Mouse (Mus musculus) MEL (cell line): Measurements from ENCODE around the gene Atp6v0a1. TPM values are rescaled to one million over a fixed set of nuclear protein-coding genes. Genes with fewer than 3 reads are reported as not detected.
A peak's percentile ranks its signal among the peaks of the same experiment; 100 is the strongest.

ENCODE experiments used
- DNase-seq: peaks from one replicate; pipeline ENCODE4 v3.0.0; 2011; ENCODE audit warnings: low read depth, low spot score
- H3K27ac ChIP-seq: 2 replicates; pipeline ENCODE4 v1.5.1; 2012; ENCODE audit warnings: low read depth, mild to moderate bottlenecking, control low read depth, low read length, moderate library complexity; ENCODE audit not compliant: control insufficient read depth
- H3K27me3 ChIP-seq, 2 experiments: fragments of 150-350 bp in 1 of 2; sonication (generic) in 1 of 2; 2 replicates each; pipeline ENCODE4 v1.6.1; 2012; ENCODE audit warnings: low read length in 2 of 2, mild to moderate bottlenecking in 2 of 2, improper control_type of control experiment in 1 of 2, moderate library complexity in 1 of 2; ENCODE audit not compliant: insufficient read depth in 2 of 2, control insufficient read depth in 1 of 2
- H3K36me3 ChIP-seq, 2 experiments: 2 replicates each; pipeline ENCODE4 v1.6.1; 2012 to 2014; ENCODE audit warnings: low read length in 2 of 2, improper control_type of control experiment in 1 of 2, inconsistent platforms in 1 of 2, mild to moderate bottlenecking in 1 of 2; ENCODE audit not compliant: insufficient read depth in 2 of 2, control insufficient read depth in 1 of 2
- H3K4me1 ChIP-seq, 2 experiments: fragments of 150-350 bp in 1 of 2; sonication (generic) in 1 of 2; 2 replicates each; pipeline ENCODE4 v1.6.1; 2012; ENCODE audit warnings: low read length in 2 of 2, improper control_type of control experiment in 1 of 2, mild to moderate bottlenecking in 1 of 2; ENCODE audit not compliant: insufficient read depth in 2 of 2, control insufficient read depth in 1 of 2
- H3K4me3 ChIP-seq, 2 experiments: fragments of 150-350 bp in 1 of 2; sonication (generic) in 1 of 2; 2 replicates each; pipeline ENCODE4 v1.5.1; 2012; ENCODE audit warnings: low read depth in 2 of 2, low read length in 2 of 2, mild to moderate bottlenecking in 2 of 2, moderate library complexity in 2 of 2, control low read depth in 1 of 2, improper control_type of control experiment in 1 of 2; ENCODE audit not compliant: control insufficient read depth in 1 of 2, insufficient read depth in 1 of 2
- H3K79me2 ChIP-seq: 2 replicates; pipeline ENCODE4 v1.6.1; 2012; ENCODE audit warnings: mild to moderate bottlenecking, low read length, moderate library complexity; ENCODE audit not compliant: control insufficient read depth, poor library complexity, insufficient read depth
- H3K9ac ChIP-seq: 2 replicates; pipeline ENCODE4 v1.6.1; 2012; ENCODE audit warnings: low read depth, mild to moderate bottlenecking, control low read depth, low read length, moderate library complexity; ENCODE audit not compliant: control insufficient read depth, poor library complexity, severe bottlenecking
- H3K9me3 ChIP-seq: fragments of 150-350 bp; sonication (generic); replicated peaks from 2 replicates; pipeline ENCODE4 v1.6.1; 2012; ENCODE audit warnings: mild to moderate bottlenecking, low read length, improper control_type of control experiment, moderate library complexity; ENCODE audit not compliant: insufficient read depth
- BHLHE40 ChIP-seq: IDR thresholded peaks from 2 replicates; pipeline ENCODE4 v1.6.1; 2012; ENCODE audit warnings: low read depth, mild to moderate bottlenecking, inconsistent platforms, low read length, improper control_type of control experiment, borderline replicate concordance
- CHD2 ChIP-seq: IDR thresholded peaks from 2 replicates; pipeline ENCODE4 v1.6.1; 2011; ENCODE audit warnings: low read length, improper control_type of control experiment
- E2F4 ChIP-seq: IDR thresholded peaks from 2 replicates; pipeline ENCODE4 v1.6.1; 2011; ENCODE audit warnings: low read depth, low read length, improper control_type of control experiment, borderline replicate concordance
- ETS1 ChIP-seq: IDR thresholded peaks from 2 replicates; pipeline ENCODE4 v1.6.1; 2012; ENCODE audit warnings: low read depth, mild to moderate bottlenecking, inconsistent platforms, low read length, improper control_type of control experiment, moderate library complexity
- GATA1 ChIP-seq: IDR thresholded peaks from 2 replicates; pipeline ENCODE4 v1.6.1; 2011; ENCODE audit warnings: low read depth, low read length, improper control_type of control experiment
- MAX ChIP-seq: IDR thresholded peaks from 2 replicates; pipeline ENCODE4 v1.6.1; 2011; ENCODE audit warnings: low read length, improper control_type of control experiment
- MAZ ChIP-seq: IDR thresholded peaks from 2 replicates; pipeline ENCODE4 v1.6.1; 2012; ENCODE audit warnings: low read depth, mild to moderate bottlenecking, inconsistent platforms, low read length, improper control_type of control experiment
- MXI1 ChIP-seq: IDR thresholded peaks from 2 replicates; pipeline ENCODE4 v1.6.1; 2011; ENCODE audit warnings: mild to moderate bottlenecking, low read depth, low read length, improper control_type of control experiment
- MYB ChIP-seq: IDR thresholded peaks from 2 replicates; pipeline ENCODE4 v1.6.1; 2011; ENCODE audit warnings: mild to moderate bottlenecking, low read depth, low read length, improper control_type of control experiment
- NELFE ChIP-seq: IDR thresholded peaks from 2 replicates; pipeline ENCODE4 v1.6.1; 2011; ENCODE audit warnings: low read depth, low read length, improper control_type of control experiment
- NRF1 ChIP-seq: IDR thresholded peaks from 2 replicates; pipeline ENCODE4 v1.6.1; 2014; ENCODE audit warnings: low read depth, mild to moderate bottlenecking, inconsistent platforms, low read length, improper control_type of control experiment, moderate library complexity; ENCODE audit not compliant: poor library complexity, insufficient read depth, severe bottlenecking
- SIN3A ChIP-seq: IDR thresholded peaks from 2 replicates; pipeline ENCODE4 v1.6.1; 2012; ENCODE audit warnings: low read length, improper control_type of control experiment, inconsistent platforms
- TAL1 ChIP-seq: IDR thresholded peaks from 2 replicates; pipeline ENCODE4 v1.6.1; 2012; ENCODE audit warnings: mild to moderate bottlenecking, inconsistent platforms, low read length, moderate library complexity, mixed read lengths
- USF2 ChIP-seq, 2 experiments: IDR thresholded peaks; 2 replicates each; pipeline ENCODE4 v1.6.1; 2011 to 2012; ENCODE audit warnings: improper control_type of control experiment in 2 of 2, low read length in 2 of 2, borderline replicate concordance in 1 of 2, inconsistent platforms in 1 of 2, low read depth in 1 of 2, mild to moderate bottlenecking in 1 of 2; ENCODE audit not compliant: insufficient read depth in 1 of 2
- ZC3H11A ChIP-seq: IDR thresholded peaks from 2 replicates; pipeline ENCODE4 v1.6.1; 2012; ENCODE audit warnings: low read depth, mild to moderate bottlenecking, inconsistent platforms, low read length, improper control_type of control experiment
- ZMIZ1 ChIP-seq: IDR thresholded peaks from 2 replicates; pipeline ENCODE4 v1.6.1; 2012; ENCODE audit warnings: low read depth, mild to moderate bottlenecking, inconsistent platforms, low read length, improper control_type of control experiment, moderate library complexity
- ZNF384 ChIP-seq: IDR thresholded peaks from 2 replicates; pipeline ENCODE4 v1.6.1; 2012; ENCODE audit warnings: low read depth, mild to moderate bottlenecking, inconsistent platforms, low read length, improper control_type of control experiment
- polyA plus RNA-seq, 2 experiments: library from polyadenylated mRNA; stranded (reverse) in 1 of 2; unstranded in 1 of 2; fragments of >175 nt in 1 of 2; fragments of >200 nt in 1 of 2; gene quantifications; 2 replicates each; pipeline versions ENCODE4 v1.2.1 to v1.2.4; 2012; ENCODE audit warnings: low replicate concordance in 2 of 2, low read depth in 1 of 2; ENCODE audit not compliant: insufficient read length in 2 of 2, insufficient read depth in 1 of 2, missing spikeins in 1 of 2
- total RNA-seq: library from RNA; depleted of rRNA; stranded (reverse); fragments of 300-350 nt; gene quantifications from 2 replicates; pipeline ENCODE4 v1.2.3, GENCODE M21; 2012

The Atp6v0a1 gene
- total and polyA plus RNA-seq, 3 experiments, result 12.8 to 23.2 TPM; not detected in 1

DNA sequence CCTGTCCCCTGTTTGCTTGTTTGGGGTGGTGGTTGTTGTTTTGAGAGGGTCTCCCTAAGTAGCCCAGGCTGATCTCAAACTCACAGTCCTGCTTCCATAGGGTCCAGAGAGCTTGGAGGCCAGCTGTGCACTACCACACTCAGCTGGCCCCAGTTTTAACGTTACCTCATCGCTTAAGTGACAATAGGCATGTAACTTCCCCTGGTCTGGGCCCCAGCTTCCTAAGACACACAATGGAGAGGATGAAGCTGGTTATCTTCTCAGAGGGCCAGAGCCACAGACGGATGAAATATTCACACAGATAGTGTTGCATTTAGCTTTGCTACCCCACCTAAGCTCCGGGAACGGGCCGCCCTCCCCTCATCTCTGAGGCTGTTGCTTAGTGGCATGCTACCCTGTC is 43.5 kb upstream of the Atp6v0a1 start:
- no peak for TF ChIP-seq ZMIZ1
- no peak for TF ChIP-seq MAZ
- 0 out of 2 replicates have a peak, but pooled peaks have one; percentile 20 for TF ChIP-seq MXI1
- peak; percentile 29; the same call in 1 of the 2 replicates for TF ChIP-seq TAL1
- TF ChIP-seq GATA1, result peak; percentile 8; the same call in 1 of the 2 replicates
- no peak for TF ChIP-seq E2F4
- TF ChIP-seq NRF1, result no peak
- TF ChIP-seq MAX, result no peak
- TF ChIP-seq ETS1, result peak; percentile 78
- TF ChIP-seq BHLHE40, result no peak
- no peak for TF ChIP-seq MYB
- TF ChIP-seq SIN3A, result no peak
- H3K79me2 ChIP-seq, result no peaks in the 10 kb centered on the region
- no peaks in the 10 kb centered on the region for H3K9me3 ChIP-seq
- no peak overlapping the region for H3K27ac ChIP-seq
- no peak overlapping the region for H3K4me3 ChIP-seq
- peak; percentile 60 for DNase-seq
- H3K9ac ChIP-seq, result no peak overlapping the region
- H3K36me3 ChIP-seq, result peaks cover 0 to 4% of the 10 kb centered on the region in 2 experiments; a peak in 2 of 4 replicates
- peaks cover 5 to 17% of the 10 kb centered on the region in 2 experiments for H3K4me1 ChIP-seq
- H3K27me3 ChIP-seq, result no peaks in the 10 kb centered on the region

GRCm38 (mm10) chr11:100967376-100967775 is 41.9 kb upstream of the Atp6v0a1 start:
- Histone ChIP-seq H3K9me3 (no peaks in the 10 kb centered on the region), H3K4me1 (peaks cover 4 to 12% of the 10 kb centered on the region in 2 experiments), H3K4me3 (no peak overlapping the region), H3K27ac (no peak overlapping the region), H3K27me3 (no peaks in the 10 kb centered on the region), H3K36me3 (peaks cover 0 to 3% of the 10 kb centered on the region in 2 experiments; a peak in 1 of 4 replicates), H3K9ac (no peak overlapping the region), H3K79me2 (no peaks in the 10 kb centered on the region)
- no peak for TF ChIP-seq NELFE
- TF ChIP-seq ZC3H11A, result no peak
- TF ChIP-seq USF2 (IDR thresholded peaks at IDR 0.05; ENCODE audit: borderline replicate concordance in 1 of 2, insufficient read depth in 1 of 2, low read depth in 1 of 2, low read length in 2 of 2), result no peak
- no peak for TF ChIP-seq ZNF384
- no peak for TF ChIP-seq MAX
- no peak for TF ChIP-seq CHD2
- no peak for DNase-seq
